Mouse (Mus musculus) monocyte, adult 59 days (primary cell): ENCODE data around the gene Hmgb1. TPM values are rescaled to one million over a fixed set of nuclear protein-coding genes. Genes with fewer than 3 reads are reported as not detected.

Experiments used
- total RNA-seq, 2 experiments: library from RNA; stranded (reverse); gene quantifications; one replicate each; pipeline ENCODE4 v1.2.4; 2023

The Hmgb1 gene
- total RNA-seq: 100 to 1,000 TPM; 177 to 211 TPM

DNA sequence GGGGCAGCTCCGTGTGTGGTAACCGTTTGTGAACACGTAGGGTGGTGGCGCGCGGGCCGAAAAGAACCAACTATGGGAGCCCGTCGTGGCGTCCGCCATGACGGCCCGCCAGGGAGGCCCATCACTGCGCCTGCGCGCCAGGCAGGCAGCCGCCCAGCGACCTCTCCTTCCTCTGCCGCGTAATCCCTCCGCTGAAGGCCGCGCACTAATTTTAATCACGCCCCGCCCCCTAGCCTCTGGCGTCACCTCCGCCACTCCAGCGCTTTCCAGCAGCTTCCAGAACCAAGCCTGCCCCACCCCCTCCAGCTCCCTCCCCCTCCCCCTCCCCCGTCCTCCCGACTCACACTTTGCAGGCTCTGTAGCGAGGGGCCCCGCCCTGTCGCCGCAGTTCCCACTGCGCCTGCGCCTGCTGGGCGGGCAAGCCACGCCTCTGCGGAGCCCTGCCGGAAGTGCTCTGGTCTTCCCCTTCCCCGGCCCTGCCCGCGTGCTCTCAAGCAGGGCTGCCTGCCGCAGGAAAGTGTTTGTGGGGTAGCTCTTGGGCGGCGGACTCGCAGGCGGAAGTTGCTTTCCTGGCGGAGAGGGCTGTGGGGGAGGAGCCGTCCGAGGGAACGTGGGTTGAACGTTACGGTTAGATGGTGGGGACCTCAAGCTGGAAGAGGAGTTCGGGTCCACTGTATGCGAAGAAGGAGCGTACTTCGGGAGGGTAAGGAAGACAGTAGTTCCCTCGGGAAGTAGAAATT, at the start of gene Hmgb1, which contains the start of gene Uspl1:
TSS of gene Hmgb1 (minus strand) at position 386 of the 740 bp plus-strand sequence.
TSS of gene Uspl1 (plus strand) at position 247 of the 740 bp plus-strand sequence.

Other genes with a start within 250 kb of the Hmgb1 start
- 1 to 10 TPM in 1 of 2 experiments, not detected in 1; 1.2 TPM for gene Gm42791, start 189.3 kb downstream of the Hmgb1 start, total RNA-seq
- gene Uspl1, start 139 bp downstream of the Hmgb1 start, total RNA-seq: 10 to 100 TPM; 33.1 to 35.1 TPM
- 1,000 to 10,000 TPM; 1,273 to 1,442 TPM for gene Alox5ap, start 80.3 kb upstream of the Hmgb1 start, total RNA-seq
- not detected for gene Medag, start 227.3 kb upstream of the Hmgb1 start, total RNA-seq